Mouse (Mus musculus) layer of hippocampus, adult 11-12 months (tissue): ENCODE results near the gene Spryd7.
"Not testable (repeated sequence)": the region's sequence is repeated elsewhere in the genome, so short reads cannot be mapped to it uniquely, and the experiment has no call there.

Experiments
- DNase-seq: peaks from one replicate; pipeline ENCODE4 v3.0.0; 2022; ENCODE audit warnings: low spot score

Gene Spryd7

GRCm38 (mm10) chr14:61556289-61557147, at the start of gene Spryd7:
Gene Spryd7, minus strand, starts transcription at chr14:61556886.
- DNase-seq = peak; percentile 97

DNA sequence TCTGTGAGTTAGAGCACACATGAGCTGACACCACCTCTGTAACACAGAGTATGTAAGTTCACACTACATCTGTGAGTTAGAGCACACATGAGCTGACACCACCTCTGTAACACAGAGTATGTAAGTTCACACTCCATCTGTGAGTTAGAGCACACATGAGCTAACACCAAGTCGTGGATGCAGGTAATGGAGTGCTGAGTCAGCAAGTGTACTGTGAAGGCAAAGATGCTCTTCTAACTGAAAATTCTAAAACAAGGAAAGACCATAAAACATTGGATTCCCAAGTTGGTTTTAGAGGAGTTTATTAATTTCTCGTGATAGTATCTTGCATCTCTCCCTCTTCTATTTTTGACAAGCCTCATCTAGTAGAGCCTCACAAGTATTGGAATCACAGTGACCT, 49.4 kb upstream of the Spryd7 start:
- not testable (repeated sequence) for DNase-seq

DNA sequence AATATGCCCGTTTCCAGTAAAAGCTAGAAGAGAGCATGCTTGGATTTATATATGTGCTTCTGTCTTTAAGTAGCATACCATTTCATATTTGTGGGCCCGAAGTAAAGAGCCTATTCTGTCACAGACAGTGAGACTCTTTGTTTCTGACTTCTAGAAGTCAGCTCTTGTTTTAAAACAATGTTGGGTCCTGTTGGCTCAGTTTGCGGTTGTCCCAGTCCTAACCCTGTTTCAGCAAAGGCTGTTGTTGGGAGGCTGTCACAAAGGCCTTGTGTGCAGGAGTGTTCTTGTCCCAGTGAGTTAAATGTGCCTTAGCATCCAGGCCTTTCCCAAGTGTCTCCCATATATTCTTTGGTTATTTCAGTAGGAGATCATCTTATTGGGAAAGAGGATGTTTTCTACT, 47.4 kb upstream of the Spryd7 start:
- no peak for DNase-seq

DNA sequence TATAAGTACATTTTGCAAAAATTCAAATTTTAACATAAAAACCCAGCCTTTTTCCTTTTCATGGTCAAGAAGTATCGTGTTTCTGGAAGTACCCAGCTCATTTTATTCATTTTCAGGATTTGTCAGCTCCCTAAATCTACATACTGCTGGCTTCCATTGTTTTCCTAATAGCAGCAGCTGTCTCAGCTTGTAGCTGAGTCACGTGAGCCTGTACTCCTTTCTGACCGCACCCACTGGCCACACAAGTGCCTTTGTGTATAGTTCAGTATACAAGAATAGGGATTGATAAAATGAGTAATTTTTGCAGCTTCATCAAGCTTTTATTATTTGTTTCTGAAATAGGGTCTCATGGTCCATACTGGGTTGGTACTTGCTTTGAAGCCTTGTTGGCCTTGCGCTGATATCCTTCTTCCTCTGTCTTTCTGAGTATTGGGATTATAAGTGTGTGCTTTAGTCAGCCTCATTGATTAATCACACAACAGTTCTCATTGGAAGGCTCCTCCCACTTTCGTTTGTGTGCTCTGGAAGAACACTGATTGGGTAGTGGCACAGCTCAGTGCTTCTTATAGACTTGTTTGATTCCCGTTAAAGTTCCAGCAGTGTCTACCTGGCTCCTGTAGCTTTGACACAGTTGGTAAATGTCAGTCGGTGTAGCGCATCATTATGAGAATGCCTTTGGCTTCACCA, 46.5 kb upstream of the Spryd7 start:
- DNase-seq = no peak

DNA sequence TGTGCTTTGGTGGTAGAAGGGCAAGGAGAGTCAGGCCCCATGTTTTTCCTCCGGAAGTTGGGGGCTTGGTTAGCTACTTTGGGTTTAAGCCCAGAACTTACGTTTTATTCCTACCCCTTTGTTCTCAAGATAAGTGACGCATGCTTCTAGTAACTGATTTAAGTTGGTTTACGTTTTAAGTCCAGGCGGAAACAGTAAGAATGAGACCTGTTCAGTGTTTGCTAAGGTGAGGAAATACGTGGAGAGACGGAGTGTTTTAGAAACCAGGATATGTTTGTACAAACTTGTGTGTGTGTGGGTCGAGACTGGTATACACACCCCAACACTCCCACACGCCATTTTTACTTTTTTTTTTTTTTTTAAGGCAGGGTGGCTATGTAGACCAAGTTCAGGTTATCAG, 44.7 kb upstream of the Spryd7 start:
- DNase-seq = no peak

- DNase-seq = peak; percentile 90
Observed at GRCm38 (mm10) chr14:61599057-61599806, 42.5 kb upstream of the Spryd7 start.

DNA sequence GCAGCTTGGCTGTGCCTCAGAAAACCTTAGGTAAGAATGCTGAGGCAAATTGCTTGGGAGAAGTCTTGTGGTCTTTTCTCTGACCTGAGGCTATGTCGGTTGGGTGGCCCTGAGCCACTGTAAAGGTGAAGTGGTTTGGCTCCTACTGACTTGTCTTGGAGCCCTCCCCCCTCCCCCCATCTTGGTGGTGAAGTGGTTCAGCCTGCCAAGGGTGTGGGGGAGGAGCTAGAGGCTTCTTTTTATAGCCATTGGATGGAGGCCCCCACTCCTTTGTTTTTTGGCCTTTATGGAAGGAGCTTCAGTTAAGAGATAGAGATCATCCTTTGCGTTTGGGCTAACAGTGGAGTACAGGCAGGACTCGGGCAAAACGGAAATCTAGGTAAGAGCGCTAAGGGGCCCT, 41.3 kb upstream of the Spryd7 start, which contains the start of gene Trim13:
TSS of gene Trim13 (plus strand) at position 280 of the 400 bp plus-strand sequence.
- DNase-seq = no peak

GRCm38 (mm10) chr14:61596719-61597426, 40.2 kb upstream of the Spryd7 start:
- no peak for DNase-seq

- no peak for DNase-seq
Observed at GRCm38 (mm10) chr14:61589288-61590065, 32.8 kb upstream of the Spryd7 start.

GRCm38 (mm10) chr14:61575941-61576340, 19.3 kb upstream of the Spryd7 start:
- DNase-seq = no peak

DNA sequence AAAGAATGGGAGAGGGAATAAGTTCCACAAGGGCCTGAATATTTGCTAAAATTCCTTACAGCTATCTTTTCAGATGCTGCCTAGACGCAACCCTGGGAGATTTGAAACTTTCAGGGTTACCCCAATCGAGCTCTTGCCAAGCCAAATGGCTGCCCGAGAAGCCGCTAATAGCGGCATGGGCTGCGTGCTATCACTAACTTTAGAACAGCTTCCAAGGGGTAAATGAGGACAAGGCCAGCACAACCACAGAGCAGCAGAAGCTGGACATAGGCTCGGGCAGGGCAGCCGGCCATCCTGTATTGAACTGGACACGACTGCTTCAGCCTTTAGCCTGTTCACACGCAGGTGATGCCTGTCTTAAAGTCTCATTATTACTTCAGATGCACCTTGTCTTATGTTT, 18.4 kb upstream of the Spryd7 start:
- DNase-seq = no peak

- no peak for DNase-seq
Observed at GRCm38 (mm10) chr14:61572131-61572530, 15.4 kb upstream of the Spryd7 start.

- peak; percentile 87 for DNase-seq
Observed at GRCm38 (mm10) chr14:61571366-61571765, 14.7 kb upstream of the Spryd7 start.

DNA sequence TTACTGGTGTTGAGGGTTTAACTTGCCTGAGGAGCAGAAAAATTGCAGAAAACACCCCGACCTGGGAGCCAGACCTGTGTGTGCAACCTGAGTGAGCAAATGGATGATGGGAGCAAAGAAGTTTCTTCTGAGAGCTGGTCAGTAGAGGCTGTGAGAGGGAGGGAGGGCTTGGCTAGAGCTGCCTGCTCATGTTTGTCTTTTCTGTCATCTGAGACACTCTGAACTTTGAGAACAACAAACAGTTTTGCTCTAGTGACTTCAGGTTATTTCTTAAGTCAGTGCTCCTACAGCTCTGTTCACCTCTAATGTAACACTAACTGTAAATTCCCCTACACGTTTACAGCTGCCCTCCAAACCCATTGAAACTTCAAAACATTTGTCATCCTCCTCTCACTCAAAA, 12.7 kb upstream of the Spryd7 start:
- no peak for DNase-seq

DNA sequence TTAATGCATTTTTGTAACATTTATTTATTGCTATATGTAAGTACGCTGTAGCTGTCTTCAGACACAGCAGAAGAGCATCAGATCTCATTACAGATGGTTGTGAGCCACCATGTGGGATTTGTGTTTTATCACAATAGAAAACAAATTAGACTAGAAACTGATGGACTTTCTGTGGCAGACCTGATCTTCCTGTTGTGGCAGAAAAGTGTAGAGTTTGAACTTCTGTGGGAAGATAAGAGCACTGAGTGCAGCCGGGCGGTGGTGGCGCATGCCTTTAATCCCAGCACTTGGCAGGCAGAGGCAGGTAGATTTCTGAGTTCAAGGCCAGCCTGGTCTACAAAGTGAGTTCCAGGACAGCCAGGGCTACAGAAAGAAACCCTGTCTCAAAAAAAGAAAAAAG, 9.5 kb upstream of the Spryd7 start:
- DNase-seq = not testable (repeated sequence)

- no peak for DNase-seq
Observed at GRCm38 (mm10) chr14:61559856-61560255, 3.2 kb upstream of the Spryd7 start.

GRCm38 (mm10) chr14:61558901-61559300, 2.2 kb upstream of the Spryd7 start:
- DNase-seq = no peak

GRCm38 (mm10) chr14:61555931-61556288, 776 bp downstream of the Spryd7 start:
- no peak for DNase-seq

GRCm38 (mm10) chr14:61548614-61549013, 8.1 kb downstream of the Spryd7 start:
- DNase-seq = no peak

- not testable (repeated sequence) for DNase-seq
Observed at GRCm38 (mm10) chr14:61537772-61538171, 18.9 kb downstream of the Spryd7 start.

DNA sequence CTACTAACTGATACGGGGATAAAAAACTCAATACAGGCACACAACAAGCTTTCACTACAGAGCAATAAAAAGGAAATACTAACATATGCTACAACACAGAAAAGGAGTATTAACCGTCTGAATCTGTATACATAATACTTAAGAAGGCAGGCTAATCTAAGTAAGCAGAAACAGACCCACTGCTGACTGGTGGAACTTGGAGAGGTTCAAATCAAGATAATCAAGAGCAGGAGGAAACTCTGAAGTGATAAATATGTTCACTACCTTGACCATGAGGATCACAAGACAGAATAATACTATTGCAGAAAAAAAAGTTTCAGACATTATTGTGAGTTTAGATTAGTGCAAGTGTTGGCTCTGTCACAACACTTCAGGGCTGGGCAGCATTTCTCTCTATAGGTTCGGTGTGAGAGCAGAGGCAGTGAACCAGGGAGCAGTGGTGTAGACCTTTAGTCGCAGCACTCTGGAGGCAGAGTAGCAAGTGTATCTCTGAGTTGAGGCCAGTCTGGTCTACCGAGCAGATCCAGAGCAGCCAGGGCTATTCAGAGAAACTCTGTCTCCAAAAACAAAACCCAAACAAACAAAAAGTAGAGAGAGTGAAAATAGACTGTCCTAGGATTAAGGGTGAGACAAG, 19.9 kb downstream of the Spryd7 start:
- DNase-seq = no peak
